Mouse (Mus musculus): ENCODE measurements around the gene Ankrd13b. TPM values are rescaled to one million over a fixed set of nuclear protein-coding genes. Genes with fewer than 3 reads are reported as not detected.

The Ankrd13b gene
- polyA plus RNA-seq, 1 experiment from 2014 or later: 3.2 TPM

GRCm38 (mm10) chr11:77455770-77456510 is 33.5 kb downstream of the Ankrd13b start:
- no peaks in the 10 kb centered on the region for H3K9me3 ChIP-seq (replicated peaks)
- no peak overlapping the region for H3K4me3 ChIP-seq
- peaks cover 38% of the 10 kb centered on the region for H3K36me3 ChIP-seq
- H3K4me2 ChIP-seq: no peak overlapping the region
- 78% methylated on average over 9 of the region's 9 CpGs for WGBS
- ATAC-seq (replicated peaks; ENCODE audit: insufficient number of reproducible peaks, insufficient read depth, low FRiP score, low read depth): no peak
- H3K27me3 ChIP-seq: no peaks in the 10 kb centered on the region
- no peak overlapping the region for H3K9ac ChIP-seq
- peaks cover 16% of the 10 kb centered on the region for H3K4me1 ChIP-seq (replicated peaks)
- H3K27ac ChIP-seq: peak overlapping the region; percentile 52

GRCm38 (mm10) chr11:77453388-77453787 is 36.1 kb downstream of the Ankrd13b start:
- H3K4me1 ChIP-seq (replicated peaks): peaks cover 16% of the 10 kb centered on the region
- H3K27ac ChIP-seq: no peak overlapping the region
- H3K36me3 ChIP-seq: peaks cover 59% of the 10 kb centered on the region
- no peaks in the 10 kb centered on the region for H3K27me3 ChIP-seq
- 86% methylated on average over 2 of the region's 2 CpGs for WGBS
- H3K4me2 ChIP-seq: no peak overlapping the region
- H3K9me3 ChIP-seq (replicated peaks): no peaks in the 10 kb centered on the region
- H3K4me3 ChIP-seq: no peak overlapping the region
- no peak for ATAC-seq (replicated peaks; ENCODE audit: insufficient number of reproducible peaks, insufficient read depth, low FRiP score, low read depth)
- no peak overlapping the region for H3K9ac ChIP-seq

GRCm38 (mm10) chr11:77451670-77452069 is 37.8 kb downstream of the Ankrd13b start:
- no peak overlapping the region for H3K4me2 ChIP-seq
- peaks cover 55% of the 10 kb centered on the region for H3K36me3 ChIP-seq
- no peak for ATAC-seq (replicated peaks; ENCODE audit: insufficient number of reproducible peaks, insufficient read depth, low FRiP score, low read depth)

GRCm38 (mm10) chr11:77449224-77449623 is 40.3 kb downstream of the Ankrd13b start:
- Histone ChIP-seq H3K9ac (no peak overlapping the region), H3K9me3 (replicated peaks) (no peaks in the 10 kb centered on the region), H3K27ac (no peak overlapping the region), H3K4me2 (no peak overlapping the region), H3K36me3 (peaks cover 38% of the 10 kb centered on the region), H3K27me3 (no peaks in the 10 kb centered on the region), H3K4me3 (no peak overlapping the region), H3K4me1 (replicated peaks) (peaks cover 22% of the 10 kb centered on the region)
- ATAC-seq (replicated peaks; ENCODE audit: insufficient number of reproducible peaks, insufficient read depth, low FRiP score, low read depth): no peak
- 83% methylated on average over 7 of the region's 7 CpGs for WGBS

More at GRCm38 (mm10) chr11:77451670-77452069, 37.8 kb downstream of the Ankrd13b start:
- Histone ChIP-seq H3K27ac (0 out of 2 replicates have a peak overlapping the region, but pooled peaks have one; percentile 10), H3K27me3 (no peaks in the 10 kb centered on the region), H3K9me3 (replicated peaks) (no peaks in the 10 kb centered on the region), H3K4me1 (replicated peaks) (peaks cover 14% of the 10 kb centered on the region), H3K9ac (no peak overlapping the region), H3K4me3 (no peak overlapping the region)
- 68% methylated on average over 2 of the region's 2 CpGs for WGBS

GRCm38 (mm10) chr11:77446628-77447041 is 42.8 kb downstream of the Ankrd13b start:
- Histone ChIP-seq H3K36me3 (peaks cover 30% of the 10 kb centered on the region), H3K27me3 (no peaks in the 10 kb centered on the region), H3K9ac (no peak overlapping the region), H3K9me3 (replicated peaks) (no peaks in the 10 kb centered on the region), H3K27ac (peak overlapping the region; percentile 53; the same call in 1 of the 2 replicates), H3K4me1 (replicated peaks) (peaks cover 43% of the 10 kb centered on the region), H3K4me2 (no peak overlapping the region), H3K4me3 (no peak overlapping the region)
- peak; percentile 75; the same call in 1 of the 2 replicates for ATAC-seq (replicated peaks; ENCODE audit: insufficient number of reproducible peaks, insufficient read depth, low FRiP score, low read depth)
- WGBS: 23% methylated on average over 6 of the region's 6 CpGs

- Histone ChIP-seq H3K27ac (peak overlapping the region; percentile 18; the same call in 1 of the 2 replicates), H3K4me1 (replicated peaks) (peaks cover 51% of the 10 kb centered on the region), H3K9ac (no peak overlapping the region), H3K36me3 (peaks cover 31% of the 10 kb centered on the region), H3K9me3 (replicated peaks) (no peaks in the 10 kb centered on the region), H3K4me2 (no peak overlapping the region), H3K27me3 (no peaks in the 10 kb centered on the region), H3K4me3 (no peak overlapping the region)
- WGBS: 45% methylated on average over 2 of the region's 2 CpGs
- no peak; the same call in 1 of the 2 replicates for ATAC-seq (replicated peaks; ENCODE audit: insufficient number of reproducible peaks, insufficient read depth, low FRiP score, low read depth)
These were observed 44.5 kb downstream of the Ankrd13b start for GRCm38 (mm10) chr11:77444939-77445338.

GRCm38 (mm10) chr11:77442186-77443170 is 47.0 kb downstream of the Ankrd13b start:
- peak overlapping the region; percentile 57 for H3K27ac ChIP-seq
- 62% methylated on average over 7 of the region's 7 CpGs for WGBS
- no peak overlapping the region for H3K4me3 ChIP-seq
- peaks cover 51% of the 10 kb centered on the region for H3K4me1 ChIP-seq (replicated peaks)
- H3K9me3 ChIP-seq (replicated peaks): no peaks in the 10 kb centered on the region
- peaks cover 40% of the 10 kb centered on the region for H3K36me3 ChIP-seq
- H3K9ac ChIP-seq: no peak overlapping the region
- no peak; the same call in 1 of the 2 replicates for ATAC-seq (replicated peaks; ENCODE audit: insufficient number of reproducible peaks, insufficient read depth, low FRiP score, low read depth)
- no peak overlapping the region for H3K4me2 ChIP-seq
- no peaks in the 10 kb centered on the region for H3K27me3 ChIP-seq

- ATAC-seq (replicated peaks; ENCODE audit: insufficient number of reproducible peaks, insufficient read depth, low FRiP score, low read depth): no peak
- peaks cover 41% of the 10 kb centered on the region for H3K36me3 ChIP-seq
- H3K4me3 ChIP-seq: no peak overlapping the region
- no peaks in the 10 kb centered on the region for H3K27me3 ChIP-seq
- H3K27ac ChIP-seq: peak overlapping the region; percentile 68
- no peak overlapping the region for H3K4me2 ChIP-seq
- 67% methylated on average over 8 of the region's 8 CpGs for WGBS
- no peaks in the 10 kb centered on the region for H3K9me3 ChIP-seq (replicated peaks)
- H3K4me1 ChIP-seq (replicated peaks): peaks cover 42% of the 10 kb centered on the region
- H3K9ac ChIP-seq: no peak overlapping the region
These were observed 48.5 kb downstream of the Ankrd13b start for GRCm38 (mm10) chr11:77441020-77441419.

GRCm38 (mm10) chr11:77440081-77440480 is 49.4 kb downstream of the Ankrd13b start:
- no peak for ATAC-seq (replicated peaks; ENCODE audit: insufficient number of reproducible peaks, insufficient read depth, low FRiP score, low read depth)
- Histone ChIP-seq H3K27me3 (no peaks in the 10 kb centered on the region), H3K4me2 (no peak overlapping the region), H3K27ac (peak overlapping the region; percentile 68), H3K36me3 (peaks cover 39% of the 10 kb centered on the region), H3K4me1 (replicated peaks) (peaks cover 40% of the 10 kb centered on the region), H3K4me3 (no peak overlapping the region), H3K9me3 (replicated peaks) (no peaks in the 10 kb centered on the region), H3K9ac (no peak overlapping the region)
- 48% methylated on average over 9 of the region's 9 CpGs for WGBS

- Histone ChIP-seq H3K36me3 (peaks cover 44% of the 10 kb centered on the region), H3K4me2 (no peak overlapping the region)
These were observed 52.5 kb downstream of the Ankrd13b start for GRCm38 (mm10) chr11:77437026-77437425.

GRCm38 (mm10) chr11:77428446-77428845 is 61.0 kb downstream of the Ankrd13b start:
- peak overlapping the region; percentile 61 for H3K27ac ChIP-seq
- ATAC-seq (replicated peaks; ENCODE audit: insufficient number of reproducible peaks, insufficient read depth, low FRiP score, low read depth): no peak
- no peak overlapping the region for H3K9ac ChIP-seq
- H3K4me1 ChIP-seq (replicated peaks): 0 out of 2 replicates have a peak, but pooled peaks cover 5% of the 10 kb centered on the region
- no peak overlapping the region for H3K4me2 ChIP-seq
- H3K9me3 ChIP-seq (replicated peaks): no peaks in the 10 kb centered on the region
- no peaks in the 10 kb centered on the region for H3K27me3 ChIP-seq
- no peak overlapping the region for H3K4me3 ChIP-seq
- 70% methylated on average over 1 of the region's 1 CpGs for WGBS
- H3K36me3 ChIP-seq: peaks cover 46% of the 10 kb centered on the region

More at GRCm38 (mm10) chr11:77437026-77437425, 52.5 kb downstream of the Ankrd13b start:
- no peak for ATAC-seq (replicated peaks; ENCODE audit: insufficient number of reproducible peaks, insufficient read depth, low FRiP score, low read depth)
- 92% methylated on average over 2 of the region's 2 CpGs for WGBS
- no peak overlapping the region for H3K27ac ChIP-seq
- peaks cover 15% of the 10 kb centered on the region for H3K4me1 ChIP-seq (replicated peaks)
- H3K27me3 ChIP-seq: no peaks in the 10 kb centered on the region
- no peaks in the 10 kb centered on the region for H3K9me3 ChIP-seq (replicated peaks)
- H3K4me3 ChIP-seq: no peak overlapping the region
- no peak overlapping the region for H3K9ac ChIP-seq
